Mouse (Mus musculus): Measurements from ENCODE around the gene Pjvk.

GRCm38 (mm10) chr2:76695290-76695689, 47.0 kb downstream of the Pjvk start:
- TF ChIP-seq POLR2A (IDR thresholded peaks at IDR 0.05; ENCODE audit: insufficient read length, low read depth) (no peak), USF1 (IDR thresholded peaks at IDR 0.05; ENCODE audit: low read depth) (no peak), MYOD1 (IDR thresholded peaks at IDR 0.05; ENCODE audit: control insufficient read depth in 1 of 3, insufficient read length in 2 of 3, low read depth in 2 of 3) (no peak), CEBPB (IDR thresholded peaks at IDR 0.05; ENCODE audit: insufficient read depth, poor library complexity, severe bottlenecking) (no peak), TCF12 (IDR thresholded peaks at IDR 0.05; ENCODE audit: insufficient read depth, poor library complexity, severe bottlenecking) (no peak), MYOG (IDR thresholded peaks at IDR 0.05; ENCODE audit: control insufficient read depth in 1 of 3, insufficient read depth in 1 of 3, insufficient read length in 2 of 3, low read depth in 2 of 3) (no peak), SRF (IDR thresholded peaks at IDR 0.05; ENCODE audit: control insufficient read depth, insufficient read length, low read depth) (no peak)
